Mouse (Mus musculus) cerebellum, postnatal 36 days (tissue): ENCODE data around the gene Nr2e1.

ENCODE experiments used
- DNase-seq, 2 experiments: peaks; one replicate each; pipeline ENCODE4 v3.0.0; 2021 to 2022; ENCODE audit warnings: mixed read lengths in 2 of 2

Gene Nr2e1

GRCm38 (mm10) chr10:42583157-42583872 is at the start of gene Nr2e1, which contains the start of gene Ostm1:
Nr2e1 (minus strand) TSS chr10:42583632.
Ostm1 (plus strand) TSS chr10:42583822.
- DNase-seq, result no peak

DNA sequence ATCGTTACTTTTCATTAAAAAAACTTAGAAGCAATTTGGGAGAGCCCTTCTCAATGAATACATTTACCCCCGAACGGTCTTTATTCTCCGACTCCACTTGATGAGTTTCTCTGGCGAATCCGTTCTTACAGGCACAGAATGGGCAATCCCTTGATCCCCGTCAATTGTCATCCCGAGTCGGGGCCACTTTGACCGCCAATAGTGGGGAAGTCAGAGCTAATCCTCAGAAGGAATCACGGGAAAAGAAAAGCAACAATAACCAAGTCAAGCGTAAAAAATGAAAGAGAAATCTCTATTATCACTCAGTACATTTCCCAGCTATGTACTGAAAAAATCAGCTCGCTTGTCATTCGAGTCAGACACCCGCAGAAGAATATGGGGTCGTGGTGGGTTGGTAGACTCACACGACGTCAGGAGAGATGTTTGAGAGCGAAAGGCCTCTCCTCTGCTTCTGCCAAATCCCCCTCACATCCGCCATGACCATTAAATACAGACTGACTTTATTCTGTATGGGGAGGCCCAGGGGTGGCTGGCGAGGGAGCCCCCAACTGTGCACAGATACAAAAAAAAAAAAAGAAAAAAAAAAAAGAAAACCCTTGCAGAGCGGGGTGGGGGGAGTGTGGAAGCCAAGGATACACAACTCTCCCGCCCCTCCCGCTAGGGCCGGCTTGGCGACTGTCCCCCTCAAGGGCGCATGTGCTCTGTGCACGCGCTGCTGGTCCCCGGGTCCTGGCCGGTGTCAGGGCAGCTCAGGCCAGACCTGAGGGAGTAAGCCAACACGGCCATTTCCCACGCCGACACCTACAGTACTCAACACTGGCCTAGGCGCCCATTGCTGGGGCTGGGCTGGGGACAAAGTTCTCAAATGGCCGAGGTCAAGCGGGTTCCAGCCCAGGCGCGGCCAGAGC is 49.3 kb upstream of the Nr2e1 start:
- peak in 1 of 2 experiments; percentile 27 for DNase-seq

DNA sequence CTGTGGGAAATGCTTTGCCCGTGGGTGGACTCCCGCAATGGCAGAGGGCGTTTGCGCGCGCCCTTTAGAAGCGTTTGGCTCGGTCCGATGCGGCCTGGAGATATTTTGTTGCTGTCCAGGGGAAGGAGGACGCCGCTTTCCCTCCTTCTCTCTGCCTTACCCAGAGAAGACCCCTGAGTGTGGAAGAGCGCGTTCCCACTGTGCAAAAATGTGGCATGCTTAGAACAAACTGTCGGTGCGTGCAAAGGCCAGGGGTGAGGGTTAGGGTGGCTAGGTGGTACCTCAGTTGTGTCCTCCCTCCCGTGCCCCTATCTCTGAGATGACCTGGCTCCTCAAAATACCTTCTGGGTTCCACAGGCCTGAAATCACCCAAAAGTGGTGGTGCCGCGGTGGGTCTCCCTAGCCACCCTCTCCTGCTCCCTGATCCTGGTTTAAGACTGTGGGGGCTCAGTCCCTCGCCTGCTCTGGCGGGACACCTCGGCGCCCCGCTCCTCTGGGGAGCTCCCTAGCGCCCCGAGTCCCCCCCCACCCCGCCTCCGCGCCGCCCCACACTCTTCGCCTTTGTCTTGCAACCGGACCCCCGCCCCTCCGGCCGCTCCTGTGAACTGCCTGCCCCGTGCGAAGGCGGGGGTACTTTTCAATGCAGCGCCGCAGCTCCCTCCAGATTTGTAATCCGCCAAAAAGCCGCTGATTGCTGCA is 48.5 kb upstream of the Nr2e1 start:
- no peak for DNase-seq

DNA sequence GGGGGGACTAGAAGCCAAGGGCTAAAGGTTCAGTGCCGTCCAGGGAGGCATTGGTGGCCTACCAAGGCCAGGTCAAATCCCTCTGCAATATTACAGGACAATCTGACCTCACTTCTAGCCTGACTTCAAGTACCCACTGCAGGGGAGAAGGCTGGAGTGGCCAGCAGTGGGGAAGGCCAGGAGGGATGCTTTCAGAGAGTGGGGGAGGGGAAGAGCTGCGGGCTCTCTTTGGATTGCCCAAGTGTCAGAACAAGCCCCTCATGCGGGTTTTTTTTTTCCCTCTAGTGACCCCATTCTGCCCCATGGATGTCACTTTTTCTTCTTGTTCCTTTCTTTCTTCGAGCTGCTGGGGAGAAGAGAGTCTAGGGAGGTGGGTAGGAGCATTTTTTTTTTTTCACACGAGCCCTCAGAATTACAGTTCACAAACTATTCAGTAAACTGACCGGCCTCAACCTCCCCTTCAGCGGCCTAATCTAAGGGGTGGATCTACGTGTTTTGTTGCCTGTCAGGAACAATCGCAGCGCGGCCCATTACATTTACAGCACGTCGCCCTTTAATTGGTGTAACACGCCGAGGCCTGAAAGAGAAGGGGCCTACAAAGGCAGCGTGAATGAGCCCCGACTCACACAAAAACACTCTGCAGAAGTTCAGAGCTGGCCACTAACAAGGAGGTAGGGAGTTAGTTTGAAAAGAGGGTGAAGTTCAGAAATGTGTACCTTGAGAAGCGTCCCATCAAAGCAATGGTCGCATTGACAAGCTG is 47.3 kb upstream of the Nr2e1 start:
- no peak for DNase-seq

DNA sequence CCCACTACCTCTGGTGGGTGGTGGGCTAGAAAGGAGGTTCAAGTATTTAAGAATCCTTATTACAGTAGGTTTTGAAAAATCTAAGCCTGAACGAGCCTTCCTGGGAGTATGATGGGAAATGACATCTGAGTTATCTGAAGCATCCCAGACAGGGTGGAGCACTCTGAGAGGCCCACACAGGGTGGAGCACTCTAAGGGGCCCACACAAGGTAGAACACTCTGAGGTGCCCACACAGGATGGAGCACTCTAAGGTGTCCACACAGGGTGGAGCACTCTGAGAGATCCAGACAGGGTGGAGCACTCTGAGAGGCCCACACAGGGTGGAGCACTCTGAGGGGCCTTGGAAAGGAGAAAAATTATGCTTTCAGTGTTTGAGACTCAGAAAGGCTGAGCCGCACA is 42.5 kb upstream of the Nr2e1 start:
- DNase-seq, result no peak

DNA sequence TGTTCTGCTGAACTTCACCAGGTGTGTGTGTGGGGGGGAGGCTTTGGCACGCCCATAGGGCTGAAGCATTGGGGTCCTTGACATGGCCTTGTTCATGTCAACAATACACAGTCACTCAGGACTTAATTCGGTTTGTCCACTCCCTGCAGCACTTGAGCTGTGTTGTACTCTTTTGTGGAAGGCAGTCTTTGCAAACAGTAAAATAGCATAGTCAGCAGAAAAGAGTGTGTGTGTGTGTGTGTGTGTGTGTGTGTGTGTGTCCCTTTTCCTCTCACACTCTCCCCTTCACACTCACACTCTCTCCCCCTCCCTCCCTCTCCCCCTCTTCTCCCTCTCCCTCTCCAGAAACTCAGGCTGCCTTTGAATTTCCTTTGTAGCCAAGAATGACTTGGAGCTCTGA is 34.9 kb upstream of the Nr2e1 start:
- DNase-seq, result no peak

DNA sequence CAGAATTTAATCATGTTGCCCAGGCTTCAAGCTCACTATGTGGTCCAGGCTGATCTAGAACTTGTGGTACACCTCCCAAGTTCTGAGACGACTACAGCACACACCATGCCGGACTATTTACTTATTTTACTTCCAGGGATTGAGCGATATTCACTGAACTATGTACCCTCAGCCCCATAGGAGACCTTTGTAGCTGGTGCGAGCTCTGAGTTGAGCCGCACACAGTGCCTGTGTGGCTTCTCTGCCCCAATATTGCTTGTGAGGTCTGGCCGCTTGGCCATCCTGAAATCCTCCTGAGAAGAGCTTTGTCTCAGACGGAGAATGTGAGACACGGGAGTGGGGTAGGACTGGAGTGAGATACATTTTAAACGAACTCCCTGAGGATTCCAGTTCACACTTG is 31.3 kb upstream of the Nr2e1 start:
- DNase-seq, result no peak

DNA sequence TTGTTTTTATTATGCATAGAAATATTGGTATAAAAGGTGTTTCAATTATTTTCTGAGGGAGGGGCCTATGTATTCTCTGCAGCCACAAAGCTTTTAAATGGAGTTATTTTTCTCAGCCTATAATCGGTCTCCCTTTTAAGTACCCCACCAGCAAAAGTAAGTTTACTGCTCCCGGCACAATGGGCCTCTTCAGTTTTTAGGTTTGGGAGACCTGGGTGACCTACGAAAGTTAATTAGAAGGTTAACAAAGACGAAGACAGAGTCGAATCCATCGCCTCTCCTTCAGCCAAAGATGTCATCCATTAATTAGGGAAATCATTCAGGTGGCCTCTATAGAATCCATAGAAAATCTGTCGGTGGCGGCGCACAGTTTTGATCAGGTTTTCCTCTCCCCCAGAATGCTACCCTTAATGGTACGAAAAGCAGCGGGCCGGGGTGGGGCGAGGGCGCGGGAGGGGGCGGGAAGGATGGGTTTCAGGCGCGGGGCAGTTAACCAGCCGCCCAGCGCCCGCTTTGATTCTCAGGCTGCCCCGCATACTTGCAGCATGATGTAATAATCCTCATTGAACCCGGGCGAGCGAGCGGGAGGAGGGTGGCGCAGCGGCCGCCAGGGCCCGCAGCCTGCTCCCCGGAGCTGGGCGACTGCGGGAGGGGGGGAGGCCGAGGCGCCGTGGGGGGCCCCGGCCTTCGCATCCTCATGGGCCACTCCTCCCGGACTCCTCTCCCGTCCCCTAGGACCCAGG is 30.4 kb upstream of the Nr2e1 start:
- no peak for DNase-seq

DNA sequence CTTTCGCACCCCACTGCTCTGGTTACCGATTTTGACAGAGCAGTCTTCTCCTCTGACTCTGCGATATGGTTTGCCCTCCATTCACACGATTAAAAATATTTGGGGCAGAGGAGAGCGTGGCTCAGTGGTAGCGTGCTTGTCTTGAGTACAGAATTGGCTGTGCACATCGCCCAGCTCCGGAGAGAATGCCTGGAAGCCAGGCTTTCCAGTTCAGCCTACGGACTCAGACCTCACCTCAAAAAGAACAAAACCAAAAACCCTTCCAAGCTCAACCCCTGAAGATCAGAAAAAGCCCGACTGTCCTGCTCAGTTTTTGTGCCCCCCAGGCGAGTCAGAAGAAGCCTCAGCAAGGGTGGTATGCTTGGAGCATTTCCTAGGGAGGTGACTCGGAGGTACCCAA is 29.6 kb upstream of the Nr2e1 start:
- no peak for DNase-seq

- no peak for DNase-seq
These were observed 23.3 kb upstream of the Nr2e1 start for GRCm38 (mm10) chr10:42606757-42607156.

DNA sequence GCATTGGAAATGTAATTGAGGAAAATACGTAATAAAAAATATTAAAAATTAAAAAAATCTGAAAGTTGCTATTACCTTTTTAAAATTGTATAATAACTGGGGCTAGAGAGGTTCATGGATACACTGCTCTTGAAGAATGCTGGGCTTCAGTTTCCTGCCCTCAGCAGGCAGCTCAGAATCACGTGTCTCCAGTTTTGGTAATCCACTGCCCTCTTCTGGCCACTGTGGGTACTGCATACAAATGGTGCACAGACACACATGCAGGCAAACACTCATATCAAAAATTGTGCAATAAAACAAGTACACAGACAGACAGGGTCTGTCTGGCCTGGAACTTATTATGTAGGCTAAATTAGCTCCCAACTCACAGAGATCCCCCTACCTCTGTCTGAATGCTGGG is 21.4 kb upstream of the Nr2e1 start:
- no peak for DNase-seq

DNA sequence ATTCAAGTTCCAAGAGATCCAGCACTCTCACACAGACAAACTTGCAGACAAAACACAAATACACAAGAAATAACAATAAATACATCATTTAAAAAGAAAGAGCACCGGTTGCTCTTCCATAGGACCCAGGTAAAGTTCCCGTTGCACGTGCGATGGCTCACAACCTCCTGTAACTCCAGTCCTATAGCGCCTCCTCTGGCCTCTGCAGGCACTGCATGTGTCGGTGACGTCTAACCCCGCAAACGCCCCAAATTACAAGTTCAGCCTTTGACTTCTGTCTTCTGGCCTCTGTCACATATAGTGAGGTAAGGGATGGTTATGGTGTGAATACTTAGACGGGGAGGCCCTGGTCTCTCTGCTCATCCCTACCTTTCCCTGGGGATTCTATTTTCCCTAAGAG is 18.1 kb upstream of the Nr2e1 start:
- DNase-seq, result no peak

- no peak for DNase-seq
These were observed 15.2 kb upstream of the Nr2e1 start for GRCm38 (mm10) chr10:42598615-42599014.

GRCm38 (mm10) chr10:42593201-42593600 is 9.8 kb upstream of the Nr2e1 start:
- no peak for DNase-seq

DNA sequence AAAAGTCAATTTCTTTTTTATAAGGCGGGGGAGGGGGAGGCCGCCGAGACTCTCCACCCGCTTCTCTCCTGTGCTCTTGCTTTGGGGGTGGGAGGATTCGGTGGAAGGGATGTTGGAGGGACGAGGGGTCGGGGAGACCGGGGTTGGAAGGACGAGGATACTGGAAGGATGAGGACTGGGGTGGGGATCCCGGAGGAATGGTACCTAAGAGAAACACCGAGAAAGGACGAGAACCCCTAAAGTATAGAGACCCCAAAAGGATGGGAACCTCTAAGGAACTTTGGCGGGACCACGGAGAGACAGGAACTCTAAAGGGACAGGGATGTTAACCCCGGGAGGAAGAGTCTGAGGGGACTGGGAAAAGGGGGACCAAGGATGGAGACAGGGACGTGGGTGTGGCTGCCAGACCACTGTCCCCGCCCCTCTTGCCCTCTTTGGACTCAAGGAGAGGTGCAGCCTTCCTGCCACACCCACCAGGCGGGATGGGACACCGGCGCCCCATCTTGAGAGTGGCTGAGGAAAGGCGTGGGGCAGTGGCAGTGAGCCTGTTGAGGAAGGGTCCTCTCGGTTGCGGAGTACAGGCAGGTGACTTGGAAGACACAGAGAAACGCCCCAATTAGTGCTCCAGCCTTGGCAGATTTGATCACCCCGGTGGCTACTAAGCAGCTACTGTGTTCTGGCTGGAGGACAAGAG is 8.7 kb upstream of the Nr2e1 start:
- DNase-seq, result no peak

GRCm38 (mm10) chr10:42591185-42591992 is 8.0 kb upstream of the Nr2e1 start:
- no peak for DNase-seq

DNA sequence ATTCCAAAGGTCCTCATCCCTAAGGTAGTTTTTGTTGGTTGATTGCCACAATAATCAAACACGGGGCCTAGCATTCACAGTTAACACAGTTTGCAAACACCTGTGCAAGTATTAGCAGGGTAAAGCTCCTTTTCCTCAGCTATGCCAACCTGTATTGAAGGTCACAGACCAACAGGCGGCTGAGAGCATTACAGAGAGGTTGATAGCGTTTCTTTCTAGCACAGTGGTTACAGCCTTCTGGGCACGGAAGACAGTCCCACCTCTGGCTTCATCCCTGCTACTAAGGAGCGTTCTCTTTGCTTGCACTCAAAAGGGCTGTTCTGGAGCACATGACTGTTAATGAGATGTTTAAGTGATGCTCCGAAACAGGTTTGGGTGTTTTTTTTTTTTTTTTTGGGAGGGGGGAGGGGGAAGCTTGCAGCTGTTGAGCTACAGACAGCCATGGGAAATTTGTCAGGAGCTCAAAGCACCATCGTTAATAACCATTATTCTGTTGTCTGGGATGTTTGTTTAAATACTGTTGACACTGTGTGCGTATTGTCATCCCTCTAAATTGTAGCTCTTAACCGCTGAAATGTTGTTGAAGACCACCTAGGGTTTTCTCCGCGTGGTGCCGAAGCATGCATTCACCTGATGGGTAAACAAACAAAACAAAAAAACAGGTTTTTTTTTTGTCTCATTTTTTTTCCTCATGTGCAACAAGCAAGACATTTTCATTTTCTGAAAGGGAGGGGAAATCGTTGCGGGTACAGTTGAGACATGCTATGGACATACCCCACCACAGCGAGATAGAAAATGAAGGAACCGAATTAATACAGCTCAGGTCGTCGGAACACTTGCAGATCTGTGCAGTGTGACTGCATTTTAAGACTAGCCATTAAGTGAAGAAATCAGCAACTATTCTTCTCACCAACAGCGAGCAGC is 7.1 kb upstream of the Nr2e1 start:
- no peak for DNase-seq

DNA sequence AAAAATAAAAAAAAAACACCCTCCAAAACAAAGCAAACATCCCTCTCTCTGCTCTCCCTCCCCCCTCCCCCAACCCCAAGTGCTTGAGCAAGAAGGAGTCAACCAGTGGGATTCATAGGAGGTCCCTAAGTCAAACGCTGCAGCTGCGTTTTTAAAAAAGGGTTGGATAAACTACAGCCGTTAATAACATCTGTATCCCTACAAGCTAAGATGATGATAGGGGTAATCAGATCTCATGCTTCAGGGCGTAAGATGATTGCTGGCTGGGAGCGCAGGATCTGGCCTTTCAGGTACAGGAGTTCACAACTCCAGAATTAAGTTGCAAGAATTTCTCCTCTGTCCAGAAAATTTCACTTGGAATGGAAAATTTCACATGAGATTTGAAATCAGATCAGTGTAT is 6.1 kb upstream of the Nr2e1 start:
- DNase-seq, result no peak
